Mouse (Mus musculus): Measurements from ENCODE around the gene Thada. TPM values are rescaled to one million over a fixed set of nuclear protein-coding genes. Genes with fewer than 3 reads are reported as not detected.
"Not testable (repeated sequence)": the region's sequence is repeated elsewhere in the genome, so short reads cannot be mapped to it uniquely, and the experiment has no call there.

Thada gene
- total and polyA plus RNA-seq, 2 experiments from 2014 or later, result 2.6 to 19.2 TPM

GRCm38 (mm10) chr17:84305074-84305473 is 160.9 kb downstream of the Thada start:
- ATAC-seq, result no peak
- no peaks in the 10 kb centered on the region for H3K4me1 ChIP-seq (ENCODE audit: insufficient read depth)
- H3K4me3 ChIP-seq (ENCODE audit: low read depth, low read length), result no peak overlapping the region
- no peak overlapping the region for H3K4me2 ChIP-seq (ENCODE audit: low read depth)
- no peak for DNase-seq
- H3K27ac ChIP-seq (ENCODE audit: low read depth, low read length), result no peak overlapping the region
- no peaks in the 10 kb centered on the region for H3K9me3 ChIP-seq (ENCODE audit: low read length)
- peaks cover 13% of the 10 kb centered on the region for H3K36me3 ChIP-seq (ENCODE audit: insufficient read depth)
- no peaks in the 10 kb centered on the region for H3K27me3 ChIP-seq (ENCODE audit: insufficient read depth, low read length)
- no peak for TF ChIP-seq CTCF (IDR thresholded peaks at IDR 0.05; ENCODE audit: low read depth)
- no peak overlapping the region for H3K9ac ChIP-seq
- WGBS, result 92% methylated on average over 5 of the region's 5 CpGs

DNA sequence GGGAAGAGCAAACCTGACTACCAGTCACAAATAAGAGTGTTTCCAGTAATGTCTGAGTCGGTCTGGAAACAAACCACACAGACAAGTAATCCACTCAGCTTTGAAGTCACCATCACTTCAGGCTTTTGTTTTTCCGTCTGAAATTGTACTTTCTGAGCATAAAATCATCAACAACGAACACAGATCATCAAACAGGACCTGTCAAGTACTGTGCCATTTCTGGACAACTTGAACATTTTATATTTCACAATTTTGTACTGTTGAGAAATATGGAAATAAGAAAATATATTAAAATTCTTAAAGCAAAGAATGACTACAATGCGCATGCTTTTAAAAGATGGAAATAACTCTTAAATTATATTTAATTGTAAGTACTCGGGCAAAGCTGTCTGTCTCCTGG is 161.9 kb downstream of the Thada start:
- no peak for TF ChIP-seq CTCF (IDR thresholded peaks at IDR 0.05; ENCODE audit: low read depth)
- Histone ChIP-seq H3K27ac (ENCODE audit: low read depth, low read length) (no peak overlapping the region), H3K4me3 (ENCODE audit: low read depth, low read length) (no peak overlapping the region), H3K9ac (no peak overlapping the region), H3K9me3 (ENCODE audit: low read length) (no peaks in the 10 kb centered on the region), H3K36me3 (ENCODE audit: insufficient read depth) (peaks cover 10% of the 10 kb centered on the region), H3K4me2 (ENCODE audit: low read depth) (no peak overlapping the region), H3K4me1 (ENCODE audit: insufficient read depth) (no peaks in the 10 kb centered on the region), H3K27me3 (ENCODE audit: insufficient read depth, low read length) (no peaks in the 10 kb centered on the region)
- DNase-seq, result no peak
- 86% methylated on average over 5 of the region's 5 CpGs for WGBS
- no peak for ATAC-seq

DNA sequence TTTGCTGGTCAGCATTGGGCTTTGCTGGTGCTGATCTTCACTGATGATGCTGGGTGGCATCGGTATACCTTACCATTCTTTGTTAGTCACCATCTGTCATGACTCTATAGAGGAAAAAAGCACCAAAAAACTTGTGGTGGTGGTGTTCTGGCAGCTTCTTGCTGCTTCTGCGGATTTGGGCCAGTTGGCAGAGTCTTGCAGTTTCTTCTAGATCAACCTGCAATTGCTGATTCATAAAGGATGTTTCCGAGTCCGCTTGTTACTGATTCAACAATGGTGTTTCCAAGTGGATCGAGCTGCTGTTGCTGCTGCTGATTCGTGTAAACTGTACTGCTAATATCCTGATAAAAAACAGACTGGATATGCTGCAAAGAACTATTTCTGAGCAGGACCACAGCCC is 168.0 kb downstream of the Thada start:
- H3K4me3 ChIP-seq (ENCODE audit: low read depth, low read length), result no peak overlapping the region
- 88% methylated on average over 6 of the region's 6 CpGs for WGBS
- no peak for TF ChIP-seq CTCF (IDR thresholded peaks at IDR 0.05; ENCODE audit: low read depth)
- H3K4me1 ChIP-seq (ENCODE audit: insufficient read depth), result no peaks in the 10 kb centered on the region
- peaks cover 5% of the 10 kb centered on the region; the same call in 1 of the 2 replicates for H3K36me3 ChIP-seq (ENCODE audit: insufficient read depth)
- H3K9me3 ChIP-seq (ENCODE audit: low read length), result no peaks in the 10 kb centered on the region
- no peak overlapping the region for H3K27ac ChIP-seq (ENCODE audit: low read depth, low read length)
- DNase-seq, result no peak
- H3K4me2 ChIP-seq (ENCODE audit: low read depth), result no peak overlapping the region
- ATAC-seq, result no peak
- no peak overlapping the region for H3K9ac ChIP-seq
- no peaks in the 10 kb centered on the region for H3K27me3 ChIP-seq (ENCODE audit: insufficient read depth, low read length)

- WGBS, result 82% methylated on average over 4 of the region's 4 CpGs
- H3K27ac ChIP-seq (ENCODE audit: low read depth, low read length), result no peak overlapping the region
Measured at GRCm38 (mm10) chr17:84293221-84293620, 172.8 kb downstream of the Thada start.

DNA sequence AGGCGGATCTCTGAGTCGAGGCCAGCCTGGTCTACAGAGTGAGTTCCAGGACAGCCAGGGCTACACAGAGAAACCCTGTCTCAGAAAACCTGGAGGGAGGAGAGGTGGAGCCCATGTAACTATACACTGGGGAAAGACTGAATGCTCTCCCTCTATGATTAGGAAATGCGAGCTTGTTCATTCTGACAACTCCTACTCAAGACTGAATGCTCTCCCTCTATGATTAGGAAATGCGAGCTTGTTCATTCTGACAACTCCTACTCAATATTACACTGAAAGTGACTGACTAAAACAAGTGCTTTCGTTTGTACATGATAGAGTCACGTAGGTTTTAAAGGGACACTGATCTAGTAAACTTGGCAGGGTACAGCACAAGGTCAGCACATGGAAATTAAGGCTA is 174.8 kb downstream of the Thada start:
- not testable (repeated sequence) for H3K9me3 ChIP-seq (ENCODE audit: low read length); DNase-seq; ATAC-seq; H3K27me3 ChIP-seq (ENCODE audit: insufficient read depth, low read length); H3K9ac ChIP-seq; H3K4me3 ChIP-seq (ENCODE audit: low read depth, low read length); H3K36me3 ChIP-seq (ENCODE audit: insufficient read depth); H3K4me1 ChIP-seq (ENCODE audit: insufficient read depth); H3K27ac ChIP-seq (ENCODE audit: low read depth, low read length); H3K4me2 ChIP-seq (ENCODE audit: low read depth)
- 89% methylated on average over 6 of the region's 6 CpGs for WGBS

More at GRCm38 (mm10) chr17:84293221-84293620, 172.8 kb downstream of the Thada start:
- no peaks in the 10 kb centered on the region for H3K9me3 ChIP-seq (ENCODE audit: low read length)
- H3K27me3 ChIP-seq (ENCODE audit: insufficient read depth, low read length), result no peaks in the 10 kb centered on the region
- DNase-seq (no peak), ATAC-seq (no peak)
- no peak overlapping the region for H3K4me2 ChIP-seq (ENCODE audit: low read depth)
- no peaks in the 10 kb centered on the region for H3K4me1 ChIP-seq (ENCODE audit: insufficient read depth)
- H3K4me3 ChIP-seq (ENCODE audit: low read depth, low read length), result no peak overlapping the region
- H3K36me3 ChIP-seq (ENCODE audit: insufficient read depth), result peaks cover 5% of the 10 kb centered on the region; the same call in 1 of the 2 replicates
- H3K9ac ChIP-seq, result no peak overlapping the region
- no peak for TF ChIP-seq CTCF (IDR thresholded peaks at IDR 0.05; ENCODE audit: low read depth)

DNA sequence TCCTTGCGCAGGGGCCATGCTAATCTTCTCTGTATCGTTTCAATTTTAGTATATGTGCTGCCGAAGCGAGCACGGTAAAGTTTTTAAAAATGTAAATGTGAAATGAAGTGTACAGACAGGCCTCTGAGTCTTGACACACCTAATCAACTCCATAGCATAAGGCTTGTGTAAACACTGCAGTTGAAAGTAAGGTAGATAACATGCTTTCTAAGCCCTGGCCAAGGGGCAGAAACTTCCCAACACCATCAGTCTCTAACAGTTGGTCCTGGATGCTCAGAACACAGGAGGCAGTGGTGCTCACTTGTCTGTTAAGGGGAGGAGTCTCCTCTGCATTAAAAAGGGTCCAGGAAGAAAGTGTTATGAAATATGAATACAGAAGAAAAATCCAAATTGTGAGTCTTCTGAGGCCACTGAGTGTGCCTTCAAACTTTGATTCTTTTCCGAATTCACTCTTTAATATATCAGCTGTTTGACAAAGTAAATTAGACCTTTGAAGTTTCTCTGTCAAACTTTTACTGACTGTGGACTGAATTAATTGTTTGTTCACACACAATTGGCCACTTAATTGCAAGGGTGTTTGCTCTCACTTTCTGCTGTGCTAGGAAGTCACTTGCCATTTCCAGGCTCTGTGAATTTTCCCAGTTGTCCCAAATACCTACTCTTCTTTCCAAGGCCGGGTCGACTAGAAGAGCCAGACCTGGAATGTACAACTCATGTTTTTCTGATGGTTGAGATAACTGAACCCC is 178.2 kb downstream of the Thada start:
- ATAC-seq (no peak), DNase-seq (no peak)
- Histone ChIP-seq H3K4me3 (ENCODE audit: low read depth, low read length) (no peak overlapping the region), H3K27me3 (ENCODE audit: insufficient read depth, low read length) (no peaks in the 10 kb centered on the region), H3K36me3 (ENCODE audit: insufficient read depth) (no peaks in the 10 kb centered on the region; the same call in 1 of the 2 replicates), H3K9me3 (ENCODE audit: low read length) (no peaks in the 10 kb centered on the region), H3K4me2 (ENCODE audit: low read depth) (no peak overlapping the region), H3K27ac (ENCODE audit: low read depth, low read length) (no peak overlapping the region), H3K4me1 (ENCODE audit: insufficient read depth) (no peaks in the 10 kb centered on the region), H3K9ac (no peak overlapping the region)
- WGBS, result 94% methylated on average over 8 of the region's 8 CpGs
- no peak for TF ChIP-seq CTCF (IDR thresholded peaks at IDR 0.05; ENCODE audit: low read depth)

DNA sequence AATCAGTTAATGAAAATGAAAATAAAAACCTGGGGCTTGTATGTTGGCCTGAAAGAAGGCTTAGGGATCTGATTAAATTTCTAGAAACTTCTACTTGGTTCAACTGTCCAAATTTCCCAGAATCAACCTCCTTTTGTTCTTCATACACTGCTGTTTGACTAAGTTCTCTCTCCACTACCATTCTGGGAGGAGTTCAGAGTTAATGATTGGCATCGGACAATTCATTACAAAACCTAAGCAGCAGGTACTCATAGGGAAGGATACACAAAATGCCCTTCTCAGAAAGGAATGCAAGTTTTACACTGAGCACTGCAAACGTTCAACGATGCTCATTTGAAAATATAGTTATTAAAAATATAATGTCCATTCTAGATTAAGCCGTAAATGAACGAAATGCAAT is 179.5 kb downstream of the Thada start:
- TF ChIP-seq CTCF (IDR thresholded peaks at IDR 0.05; ENCODE audit: low read depth), result no peak
- no peak overlapping the region for H3K4me2 ChIP-seq (ENCODE audit: low read depth)
- no peak overlapping the region for H3K27ac ChIP-seq (ENCODE audit: low read depth, low read length)
- no peaks in the 10 kb centered on the region; the same call in 1 of the 2 replicates for H3K36me3 ChIP-seq (ENCODE audit: insufficient read depth)
- H3K9me3 ChIP-seq (ENCODE audit: low read length), result no peaks in the 10 kb centered on the region
- DNase-seq, result no peak
- no peak overlapping the region for H3K9ac ChIP-seq
- 97% methylated on average over 5 of the region's 5 CpGs for WGBS
- no peaks in the 10 kb centered on the region for H3K4me1 ChIP-seq (ENCODE audit: insufficient read depth)
- ATAC-seq, result no peak
- H3K4me3 ChIP-seq (ENCODE audit: low read depth, low read length), result no peak overlapping the region
- no peaks in the 10 kb centered on the region for H3K27me3 ChIP-seq (ENCODE audit: insufficient read depth, low read length)

All from forebrain, postnatal 0 days (tissue).